Mouse (Mus musculus): ENCODE measurements around the gene Ptprh. TPM values are rescaled to one million over a fixed set of nuclear protein-coding genes. Genes with fewer than 3 reads are reported as not detected.
"Not testable (repeated sequence)": the region's sequence is repeated elsewhere in the genome, so short reads cannot be mapped to it uniquely, and the experiment has no call there.

Ptprh gene
- polyA plus RNA-seq, 1 experiment from 2014 or later = not detected

- H3K27me3 ChIP-seq (ENCODE audit: control insufficient read depth, insufficient read depth, low read length) = no peaks in the 10 kb centered on the region
- H3K4me1 ChIP-seq (ENCODE audit: control insufficient read depth, insufficient read depth, low read length) = no peaks in the 10 kb centered on the region
- H3K27ac ChIP-seq (replicated peaks; ENCODE audit: low read depth, low read length) = no peak overlapping the region
- WGBS = 82% methylated on average over 14 of the region's 14 CpGs
- no peak overlapping the region for H3K9ac ChIP-seq (ENCODE audit: low read length)
- DNase-seq (ENCODE audit: low spot score) (no peak), ATAC-seq (ENCODE audit: insufficient number of reproducible peaks, low FRiP score, low TSS enrichment, low read depth) (no peak)
- no peak overlapping the region for H3K4me3 ChIP-seq (ENCODE audit: low read depth, low read length)
- H3K36me3 ChIP-seq (ENCODE audit: control insufficient read depth, insufficient read depth, low read length) = no peaks in the 10 kb centered on the region
- no peak overlapping the region for H3K4me2 ChIP-seq (ENCODE audit: low read depth, severe bottlenecking)
- no peaks in the 10 kb centered on the region for H3K9me3 ChIP-seq (ENCODE audit: control insufficient read depth, low read length)
Measured at GRCm38 (mm10) chr7:4613740-4614403, 10.0 kb upstream of the Ptprh start.

DNA sequence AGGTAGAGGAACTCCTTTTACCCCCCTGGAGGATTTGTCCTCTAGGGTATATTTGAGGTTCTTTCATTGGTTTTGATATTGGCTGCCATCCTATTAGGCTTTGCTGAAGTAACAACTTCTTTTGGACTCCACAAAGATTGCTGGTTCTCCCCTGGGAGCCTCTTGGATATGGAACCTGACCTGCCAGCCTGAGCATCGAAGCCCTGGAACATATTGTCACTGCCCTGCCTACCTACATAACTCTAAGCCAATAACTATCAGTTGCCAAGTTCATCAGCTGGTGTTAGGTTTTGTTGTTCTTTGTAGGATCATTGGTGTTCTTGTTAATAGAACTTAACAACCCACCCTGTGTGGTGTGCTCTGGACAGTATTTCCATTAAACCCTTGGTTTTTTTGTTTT is 9.1 kb upstream of the Ptprh start:
- no peak for DNase-seq (ENCODE audit: low spot score)
- 82% methylated on average over 1 of the region's 1 CpGs for WGBS
- no peak overlapping the region for H3K27ac ChIP-seq (replicated peaks; ENCODE audit: low read depth, low read length)
- no peak for ATAC-seq (ENCODE audit: insufficient number of reproducible peaks, low FRiP score, low TSS enrichment, low read depth)
- no peaks in the 10 kb centered on the region for H3K36me3 ChIP-seq (ENCODE audit: control insufficient read depth, insufficient read depth, low read length)
- H3K4me2 ChIP-seq (ENCODE audit: low read depth, severe bottlenecking) = no peak overlapping the region
- no peaks in the 10 kb centered on the region for H3K4me1 ChIP-seq (ENCODE audit: control insufficient read depth, insufficient read depth, low read length)
- no peaks in the 10 kb centered on the region for H3K27me3 ChIP-seq (ENCODE audit: control insufficient read depth, insufficient read depth, low read length)
- H3K9me3 ChIP-seq (ENCODE audit: control insufficient read depth, low read length) = no peaks in the 10 kb centered on the region
- no peak overlapping the region for H3K9ac ChIP-seq (ENCODE audit: low read length)
- no peak overlapping the region for H3K4me3 ChIP-seq (ENCODE audit: low read depth, low read length)

DNA sequence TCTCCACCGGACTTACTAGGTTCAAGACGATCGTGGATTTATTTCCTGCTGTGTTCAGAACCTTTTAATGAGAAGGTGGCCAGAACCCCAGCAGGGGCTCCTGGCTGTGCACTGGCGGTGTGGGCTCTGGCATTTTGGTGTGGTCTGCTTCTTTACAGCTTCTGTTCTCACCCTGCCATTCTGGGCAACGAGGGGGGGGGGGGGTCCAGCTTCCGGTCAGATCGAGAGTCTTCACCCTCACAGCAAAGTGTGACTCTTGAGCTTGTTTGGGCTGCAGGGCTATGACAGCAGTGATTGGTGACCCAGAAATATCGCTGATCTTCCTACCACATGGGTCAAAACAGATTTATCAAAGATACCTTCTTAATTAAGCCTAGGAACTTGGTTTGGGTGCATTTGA is 8.5 kb upstream of the Ptprh start:
- Histone ChIP-seq H3K9ac (ENCODE audit: low read length) (no peak overlapping the region), H3K27me3 (ENCODE audit: control insufficient read depth, insufficient read depth, low read length) (no peaks in the 10 kb centered on the region), H3K4me2 (ENCODE audit: low read depth, severe bottlenecking) (no peak overlapping the region), H3K4me3 (ENCODE audit: low read depth, low read length) (no peak overlapping the region), H3K36me3 (ENCODE audit: control insufficient read depth, insufficient read depth, low read length) (no peaks in the 10 kb centered on the region), H3K4me1 (ENCODE audit: control insufficient read depth, insufficient read depth, low read length) (no peaks in the 10 kb centered on the region), H3K27ac (replicated peaks; ENCODE audit: low read depth, low read length) (no peak overlapping the region), H3K9me3 (ENCODE audit: control insufficient read depth, low read length) (no peaks in the 10 kb centered on the region)
- 54% methylated on average over 8 of the region's 8 CpGs for WGBS
- no peak for ATAC-seq (ENCODE audit: insufficient number of reproducible peaks, low FRiP score, low TSS enrichment, low read depth)
- DNase-seq (ENCODE audit: low spot score) = no peak

DNA sequence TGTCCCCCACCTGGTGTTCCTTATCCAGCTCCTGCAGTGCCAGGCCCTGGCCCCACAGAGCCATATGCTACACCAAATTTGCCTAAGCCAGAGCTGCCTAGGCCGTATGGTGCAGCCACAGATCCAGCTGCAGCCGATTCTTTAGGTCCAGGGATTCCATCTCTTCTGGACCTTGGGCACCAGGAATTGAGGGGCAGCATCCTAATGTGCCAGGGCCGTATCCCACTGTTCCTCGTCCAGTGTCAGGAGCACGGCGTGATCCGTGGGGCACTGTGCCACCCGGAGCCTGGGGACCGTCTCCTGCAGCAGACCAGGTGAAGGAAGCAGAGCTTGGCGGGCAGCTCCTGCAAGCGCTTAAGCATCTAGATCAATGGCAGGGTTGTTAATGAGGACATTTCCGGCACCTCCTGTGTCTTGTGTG is 8.1 kb upstream of the Ptprh start:
- ATAC-seq (ENCODE audit: insufficient number of reproducible peaks, low FRiP score, low TSS enrichment, low read depth) = no peak
- no peaks in the 10 kb centered on the region for H3K36me3 ChIP-seq (ENCODE audit: control insufficient read depth, insufficient read depth, low read length)
- no peak overlapping the region for H3K4me3 ChIP-seq (ENCODE audit: low read depth, low read length)
- no peak overlapping the region for H3K4me2 ChIP-seq (ENCODE audit: low read depth, severe bottlenecking)
- WGBS = 71% methylated on average over 12 of the region's 12 CpGs
- no peaks in the 10 kb centered on the region for H3K27me3 ChIP-seq (ENCODE audit: control insufficient read depth, insufficient read depth, low read length)
- H3K27ac ChIP-seq (replicated peaks; ENCODE audit: low read depth, low read length) = no peak overlapping the region
- H3K4me1 ChIP-seq (ENCODE audit: control insufficient read depth, insufficient read depth, low read length) = no peaks in the 10 kb centered on the region
- no peak for DNase-seq (ENCODE audit: low spot score)
- H3K9me3 ChIP-seq (ENCODE audit: control insufficient read depth, low read length) = no peaks in the 10 kb centered on the region
- no peak overlapping the region for H3K9ac ChIP-seq (ENCODE audit: low read length)

GRCm38 (mm10) chr7:4611511-4611910 is 7.7 kb upstream of the Ptprh start:
- no peak for ATAC-seq (ENCODE audit: insufficient number of reproducible peaks, low FRiP score, low TSS enrichment, low read depth)

GRCm38 (mm10) chr7:4608002-4608401 is 4.2 kb upstream of the Ptprh start:
- 61% methylated on average over 5 of the region's 5 CpGs for WGBS
- Histone ChIP-seq H3K27ac (replicated peaks; ENCODE audit: low read depth, low read length) (no peak overlapping the region), H3K9me3 (ENCODE audit: control insufficient read depth, low read length) (no peaks in the 10 kb centered on the region), H3K36me3 (ENCODE audit: control insufficient read depth, insufficient read depth, low read length) (no peaks in the 10 kb centered on the region), H3K4me3 (ENCODE audit: low read depth, low read length) (no peak overlapping the region), H3K27me3 (ENCODE audit: control insufficient read depth, insufficient read depth, low read length) (no peaks in the 10 kb centered on the region), H3K9ac (ENCODE audit: low read length) (no peak overlapping the region), H3K4me2 (ENCODE audit: low read depth, severe bottlenecking) (no peak overlapping the region), H3K4me1 (ENCODE audit: control insufficient read depth, insufficient read depth, low read length) (no peaks in the 10 kb centered on the region)
- DNase-seq (ENCODE audit: low spot score) (no peak), ATAC-seq (ENCODE audit: insufficient number of reproducible peaks, low FRiP score, low TSS enrichment, low read depth) (no peak)

More at GRCm38 (mm10) chr7:4611511-4611910, 7.7 kb upstream of the Ptprh start:
- no peak overlapping the region for H3K27ac ChIP-seq (replicated peaks; ENCODE audit: low read depth, low read length)
- H3K4me1 ChIP-seq (ENCODE audit: control insufficient read depth, insufficient read depth, low read length) = no peaks in the 10 kb centered on the region
- H3K9ac ChIP-seq (ENCODE audit: low read length) = no peak overlapping the region
- H3K9me3 ChIP-seq (ENCODE audit: control insufficient read depth, low read length) = no peaks in the 10 kb centered on the region
- no peaks in the 10 kb centered on the region for H3K36me3 ChIP-seq (ENCODE audit: control insufficient read depth, insufficient read depth, low read length)
- 84% methylated on average over 12 of the region's 12 CpGs for WGBS
- no peaks in the 10 kb centered on the region for H3K27me3 ChIP-seq (ENCODE audit: control insufficient read depth, insufficient read depth, low read length)
- no peak for DNase-seq (ENCODE audit: low spot score)
- no peak overlapping the region for H3K4me3 ChIP-seq (ENCODE audit: low read depth, low read length)
- H3K4me2 ChIP-seq (ENCODE audit: low read depth, severe bottlenecking) = no peak overlapping the region

DNA sequence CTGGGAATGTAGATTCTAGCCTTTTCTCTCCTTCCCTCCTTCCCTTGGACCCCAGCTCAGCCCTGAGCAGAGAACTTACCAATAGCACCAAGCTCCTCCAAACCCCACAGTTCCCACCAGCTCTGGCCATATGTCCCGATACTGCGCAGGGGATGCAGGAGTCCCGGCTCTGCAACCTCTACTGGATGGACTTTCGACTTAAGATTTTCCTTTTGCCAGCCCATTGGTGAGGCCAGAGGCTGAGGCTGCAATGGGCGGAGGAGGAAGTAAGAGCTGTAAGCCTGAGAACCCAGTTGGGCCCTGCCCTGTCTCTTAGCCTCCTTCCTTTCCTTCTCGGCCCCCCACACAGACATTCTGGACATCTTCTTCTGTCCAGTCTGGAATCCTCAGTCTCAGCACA is 872 bp downstream of the Ptprh start:
- ATAC-seq (ENCODE audit: insufficient number of reproducible peaks, low FRiP score, low TSS enrichment, low read depth) = no peak
- Histone ChIP-seq H3K9ac (ENCODE audit: low read length) (no peak overlapping the region), H3K4me3 (ENCODE audit: low read depth, low read length) (no peak overlapping the region), H3K4me1 (ENCODE audit: control insufficient read depth, insufficient read depth, low read length) (no peaks in the 10 kb centered on the region), H3K27ac (replicated peaks; ENCODE audit: low read depth, low read length) (no peak overlapping the region), H3K4me2 (ENCODE audit: low read depth, severe bottlenecking) (no peak overlapping the region), H3K9me3 (ENCODE audit: control insufficient read depth, low read length) (peaks cover 3% of the 10 kb centered on the region; the same call in 1 of the 2 replicates), H3K36me3 (ENCODE audit: control insufficient read depth, insufficient read depth, low read length) (no peaks in the 10 kb centered on the region), H3K27me3 (ENCODE audit: control insufficient read depth, insufficient read depth, low read length) (no peaks in the 10 kb centered on the region)
- DNase-seq (ENCODE audit: low spot score) = no peak
- 84% methylated on average over 6 of the region's 6 CpGs for WGBS

GRCm38 (mm10) chr7:4597046-4597445 is 6.8 kb downstream of the Ptprh start:
- DNase-seq (ENCODE audit: low spot score); H3K27ac ChIP-seq (replicated peaks; ENCODE audit: low read depth, low read length); H3K4me3 ChIP-seq (ENCODE audit: low read depth, low read length); H3K4me2 ChIP-seq (ENCODE audit: low read depth, severe bottlenecking); H3K4me1 ChIP-seq (ENCODE audit: control insufficient read depth, insufficient read depth, low read length); H3K27me3 ChIP-seq (ENCODE audit: control insufficient read depth, insufficient read depth, low read length); H3K36me3 ChIP-seq (ENCODE audit: control insufficient read depth, insufficient read depth, low read length); H3K9ac ChIP-seq (ENCODE audit: low read length); H3K9me3 ChIP-seq (ENCODE audit: control insufficient read depth, low read length); ATAC-seq (ENCODE audit: insufficient number of reproducible peaks, low FRiP score, low TSS enrichment, low read depth): not testable (repeated sequence)
- 73% methylated on average over 4 of the region's 4 CpGs for WGBS

- ATAC-seq (ENCODE audit: insufficient number of reproducible peaks, low FRiP score, low TSS enrichment, low read depth); H3K4me3 ChIP-seq (ENCODE audit: low read depth, low read length); H3K36me3 ChIP-seq (ENCODE audit: control insufficient read depth, insufficient read depth, low read length); DNase-seq (ENCODE audit: low spot score); H3K9me3 ChIP-seq (ENCODE audit: control insufficient read depth, low read length); H3K9ac ChIP-seq (ENCODE audit: low read length); H3K27me3 ChIP-seq (ENCODE audit: control insufficient read depth, insufficient read depth, low read length); H3K4me1 ChIP-seq (ENCODE audit: control insufficient read depth, insufficient read depth, low read length); H3K27ac ChIP-seq (replicated peaks; ENCODE audit: low read depth, low read length); H3K4me2 ChIP-seq (ENCODE audit: low read depth, severe bottlenecking): not testable (repeated sequence)
- WGBS = 74% methylated on average over 3 of the region's 3 CpGs
Measured at GRCm38 (mm10) chr7:4581481-4581880, 22.4 kb downstream of the Ptprh start.

Data from limb, embryonic 11.5 days (tissue).